Mouse (Mus musculus) ES-Bruce4 (cell line): ENCODE data around the gene Serpinb6a. TPM values are rescaled to one million over a fixed set of nuclear protein-coding genes. Genes with fewer than 3 reads are reported as not detected.

ENCODE experiments used
- H3K27ac ChIP-seq: 2 replicates; pipeline ENCODE4 v1.5.1; 2012; ENCODE audit warnings: low read length, inconsistent platforms; ENCODE audit not compliant: insufficient read depth
- H3K27me3 ChIP-seq: 2 replicates; pipeline ENCODE4 v1.6.1; 2012; ENCODE audit warnings: mild to moderate bottlenecking, low read length, inconsistent platforms; ENCODE audit not compliant: control insufficient read depth, poor library complexity, insufficient read depth, severe bottlenecking
- H3K36me3 ChIP-seq: 2 replicates; pipeline ENCODE4 v1.6.1; 2012; ENCODE audit warnings: inconsistent platforms, mild to moderate bottlenecking, low read length, moderate library complexity; ENCODE audit not compliant: control insufficient read depth, poor library complexity, insufficient read depth, severe bottlenecking
- H3K4me1 ChIP-seq: one replicate; pipeline ENCODE4 v1.8.1; 2011; ENCODE audit warnings: low read length; ENCODE audit not compliant: control insufficient read depth, insufficient read depth
- H3K4me3 ChIP-seq: 2 replicates; pipeline ENCODE4 v1.5.1; 2011; ENCODE audit warnings: low read depth, mild to moderate bottlenecking, low read length
- H3K9ac ChIP-seq: 2 replicates; pipeline ENCODE4 v1.6.1; 2012; ENCODE audit warnings: low read depth, mild to moderate bottlenecking, inconsistent platforms; ENCODE audit not compliant: poor library complexity, severe bottlenecking
- H3K9me3 ChIP-seq: replicated peaks from 2 replicates; pipeline ENCODE4 v1.6.1; 2012; ENCODE audit warnings: mild to moderate bottlenecking, low read length, inconsistent platforms; ENCODE audit not compliant: control insufficient read depth, poor library complexity, insufficient read depth, severe bottlenecking
- CTCF ChIP-seq: IDR thresholded peaks from one replicate; pipeline ENCODE4 v1.8.1; 2011; ENCODE audit warnings: low read depth, low read length
- EP300 ChIP-seq: IDR thresholded peaks from 2 replicates; pipeline ENCODE4 v1.6.1; 2011; ENCODE audit warnings: low read depth, low read length; ENCODE audit not compliant: insufficient read depth
- POLR2A ChIP-seq: IDR thresholded peaks from one replicate; pipeline ENCODE4 v1.8.1; 2011; ENCODE audit warnings: low read length; ENCODE audit not compliant: insufficient read depth
- polyA plus RNA-seq: library from polyadenylated mRNA; stranded (reverse); fragments of >200 nt; gene quantifications from 2 replicates; pipeline ENCODE4 v1.2.4, GENCODE M21; 2011; ENCODE audit warnings: low read depth; ENCODE audit not compliant: missing spikeins, insufficient read depth, insufficient read length

Gene Serpinb6a
- polyA plus RNA-seq, 1 experiment, result 128 TPM

GRCm38 (mm10) chr13:33935465-33936181 is 67.0 kb downstream of the Serpinb6a start:
- Histone ChIP-seq H3K27me3 (no peaks in the 10 kb centered on the region), H3K9me3 (peaks cover 18% of the 10 kb centered on the region), H3K27ac (no peak overlapping the region), H3K9ac (peak overlapping the region; percentile 80), H3K4me1 (peaks cover 2% of the 10 kb centered on the region), H3K4me3 (peak overlapping the region; percentile 88), H3K36me3 (peaks cover 3% of the 10 kb centered on the region)
- TF ChIP-seq CTCF (no peak), EP300 (no peak), POLR2A (no peak)

GRCm38 (mm10) chr13:33934743-33935142 is 67.9 kb downstream of the Serpinb6a start:
- TF ChIP-seq POLR2A (no peak), CTCF (no peak), EP300 (no peak)
- Histone ChIP-seq H3K9ac (peak overlapping the region; percentile 80), H3K27me3 (no peaks in the 10 kb centered on the region), H3K9me3 (peaks cover 13% of the 10 kb centered on the region), H3K36me3 (peaks cover 5% of the 10 kb centered on the region), H3K4me3 (no peak overlapping the region), H3K4me1 (peaks cover 2% of the 10 kb centered on the region), H3K27ac (no peak overlapping the region)

GRCm38 (mm10) chr13:33930912-33931311 is 71.7 kb downstream of the Serpinb6a start:
- H3K27me3 ChIP-seq, result no peaks in the 10 kb centered on the region
- no peak overlapping the region for H3K27ac ChIP-seq
- peaks cover 2% of the 10 kb centered on the region for H3K4me1 ChIP-seq
- TF ChIP-seq CTCF (no peak), POLR2A (no peak), EP300 (no peak)
- H3K9ac ChIP-seq, result no peak overlapping the region
- peaks cover 8% of the 10 kb centered on the region for H3K36me3 ChIP-seq
- no peaks in the 10 kb centered on the region for H3K9me3 ChIP-seq
- H3K4me3 ChIP-seq, result no peak overlapping the region

GRCm38 (mm10) chr13:33930281-33930680 is 72.3 kb downstream of the Serpinb6a start:
- H3K4me3 ChIP-seq, result no peak overlapping the region
- no peaks in the 10 kb centered on the region for H3K27me3 ChIP-seq
- H3K9me3 ChIP-seq, result no peaks in the 10 kb centered on the region
- TF ChIP-seq EP300, result no peak
- no peak for TF ChIP-seq CTCF
- no peak for TF ChIP-seq POLR2A
- H3K4me1 ChIP-seq, result peaks cover 2% of the 10 kb centered on the region
- no peak overlapping the region for H3K27ac ChIP-seq
- H3K9ac ChIP-seq, result no peak overlapping the region
- H3K36me3 ChIP-seq, result peaks cover 8% of the 10 kb centered on the region

- no peaks in the 10 kb centered on the region for H3K4me1 ChIP-seq
- peak overlapping the region; percentile 82 for H3K27ac ChIP-seq
- peak overlapping the region; percentile 67 for H3K4me3 ChIP-seq
- H3K9ac ChIP-seq, result peak overlapping the region; percentile 85
- H3K36me3 ChIP-seq, result peaks cover 17% of the 10 kb centered on the region
- H3K27me3 ChIP-seq, result no peaks in the 10 kb centered on the region
- no peak for TF ChIP-seq CTCF
- no peak for TF ChIP-seq EP300
- no peak for TF ChIP-seq POLR2A
- no peaks in the 10 kb centered on the region for H3K9me3 ChIP-seq
Measured at GRCm38 (mm10) chr13:33921699-33922098, 80.9 kb downstream of the Serpinb6a start.

DNA sequence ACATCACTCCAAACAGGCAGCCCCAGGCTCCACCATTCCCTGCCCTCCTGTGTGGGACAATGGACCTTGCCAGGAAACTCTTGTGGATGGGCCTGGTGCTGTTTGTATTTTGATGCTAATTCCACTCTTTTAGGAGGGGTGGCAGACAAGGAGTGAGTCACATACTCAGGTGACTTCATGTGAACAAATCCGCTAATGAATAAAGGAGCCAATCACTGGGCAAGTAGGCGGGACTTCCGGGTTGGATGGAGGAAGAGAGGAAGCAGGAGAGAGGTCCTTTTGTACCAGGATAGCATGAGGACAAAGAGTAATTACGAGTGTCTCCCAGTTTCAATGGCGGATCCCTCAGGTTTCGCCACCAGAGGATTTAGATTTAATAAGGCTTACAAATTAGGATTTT is 81.6 kb downstream of the Serpinb6a start:
- H3K36me3 ChIP-seq, result peaks cover 17% of the 10 kb centered on the region
- H3K9me3 ChIP-seq, result no peaks in the 10 kb centered on the region
- H3K4me1 ChIP-seq, result no peaks in the 10 kb centered on the region
- peak overlapping the region; percentile 85 for H3K9ac ChIP-seq
- no peak overlapping the region for H3K4me3 ChIP-seq
- TF ChIP-seq POLR2A (peak; percentile 13), EP300 (peak; percentile 86), CTCF (no peak)
- H3K27ac ChIP-seq, result peak overlapping the region; percentile 87
- H3K27me3 ChIP-seq, result no peaks in the 10 kb centered on the region
